Mouse (Mus musculus): ENCODE results near the gene Comt. TPM values are rescaled to one million over a fixed set of nuclear protein-coding genes. Genes with fewer than 3 reads are reported as not detected.

The Comt gene
- total and polyA plus RNA-seq, 2 experiments from 2014 or later: 74.6 to 95.0 TPM

GRCm38 (mm10) chr16:18388583-18389435, 37.8 kb downstream of the Comt start:
- TF ChIP-seq CTCF (IDR thresholded peaks at IDR 0.05): no peak
- ATAC-seq (ENCODE audit: low FRiP score) (no peak), DNase-seq (ENCODE audit: low spot score) (no peak)
- Histone ChIP-seq H3K4me1 (ENCODE audit: insufficient read depth, low read length) (peaks cover 6% of the 10 kb centered on the region), H3K9ac (replicated peaks; ENCODE audit: low read length, poor library complexity, severe bottlenecking) (no peak overlapping the region), H3K27me3 (ENCODE audit: insufficient read depth, low read length) (no peaks in the 10 kb centered on the region), H3K36me3 (ENCODE audit: insufficient read depth, low read length) (peaks cover 5% of the 10 kb centered on the region; the same call in 1 of the 2 replicates), H3K9me3 (ENCODE audit: low read length) (no peaks in the 10 kb centered on the region), H3K27ac (ENCODE audit: low read depth, low read length) (peak overlapping the region; percentile 47; the same call in 1 of the 2 replicates), H3K4me3 (ENCODE audit: low read depth, low read length) (no peak overlapping the region), H3K4me2 (ENCODE audit: low read depth, low read length, poor library complexity, severe bottlenecking) (no peak overlapping the region)
- 73% methylated on average over 14 of the region's 14 CpGs for WGBS

- H3K4me2 ChIP-seq (ENCODE audit: low read depth, low read length, poor library complexity, severe bottlenecking): no peak overlapping the region
- ATAC-seq (ENCODE audit: low FRiP score) (no peak), DNase-seq (ENCODE audit: low spot score) (no peak)
- no peaks in the 10 kb centered on the region for H3K9me3 ChIP-seq (ENCODE audit: low read length)
- peak overlapping the region; percentile 47 for H3K27ac ChIP-seq (ENCODE audit: low read depth, low read length)
- no peak for TF ChIP-seq CTCF (IDR thresholded peaks at IDR 0.05)
- H3K27me3 ChIP-seq (ENCODE audit: insufficient read depth, low read length): no peaks in the 10 kb centered on the region
- WGBS: 33% methylated on average over 5 of the region's 7 CpGs
- no peaks in the 10 kb centered on the region for H3K4me1 ChIP-seq (ENCODE audit: insufficient read depth, low read length)
- no peak overlapping the region for H3K9ac ChIP-seq (replicated peaks; ENCODE audit: low read length, poor library complexity, severe bottlenecking)
- H3K36me3 ChIP-seq (ENCODE audit: insufficient read depth, low read length): peaks cover 5% of the 10 kb centered on the region; the same call in 1 of the 2 replicates
- no peak overlapping the region for H3K4me3 ChIP-seq (ENCODE audit: low read depth, low read length)
Measured at GRCm38 (mm10) chr16:18387704-18388582, 38.7 kb downstream of the Comt start.

GRCm38 (mm10) chr16:18386972-18387371, 39.7 kb downstream of the Comt start:
- H3K36me3 ChIP-seq (ENCODE audit: insufficient read depth, low read length): peaks cover 5% of the 10 kb centered on the region; the same call in 1 of the 2 replicates
- TF ChIP-seq CTCF (IDR thresholded peaks at IDR 0.05): no peak
- no peak for ATAC-seq (ENCODE audit: low FRiP score)
- H3K27me3 ChIP-seq (ENCODE audit: insufficient read depth, low read length): no peaks in the 10 kb centered on the region
- H3K4me1 ChIP-seq (ENCODE audit: insufficient read depth, low read length): no peaks in the 10 kb centered on the region
- no peak overlapping the region for H3K9ac ChIP-seq (replicated peaks; ENCODE audit: low read length, poor library complexity, severe bottlenecking)
- no peak for DNase-seq (ENCODE audit: low spot score)
- 60% methylated on average over 3 of the region's 3 CpGs for WGBS
- no peaks in the 10 kb centered on the region for H3K9me3 ChIP-seq (ENCODE audit: low read length)
- no peak overlapping the region for H3K4me2 ChIP-seq (ENCODE audit: low read depth, low read length, poor library complexity, severe bottlenecking)
- H3K4me3 ChIP-seq (ENCODE audit: low read depth, low read length): no peak overlapping the region
- no peak overlapping the region for H3K27ac ChIP-seq (ENCODE audit: low read depth, low read length)

GRCm38 (mm10) chr16:18386451-18386850, 40.2 kb downstream of the Comt start:
- WGBS: 73% methylated on average over 7 of the region's 7 CpGs
- Histone ChIP-seq H3K36me3 (ENCODE audit: insufficient read depth, low read length) (peaks cover 5% of the 10 kb centered on the region; the same call in 1 of the 2 replicates), H3K4me2 (ENCODE audit: low read depth, low read length, poor library complexity, severe bottlenecking) (no peak overlapping the region), H3K9ac (replicated peaks; ENCODE audit: low read length, poor library complexity, severe bottlenecking) (no peak overlapping the region), H3K4me1 (ENCODE audit: insufficient read depth, low read length) (no peaks in the 10 kb centered on the region), H3K4me3 (ENCODE audit: low read depth, low read length) (no peak overlapping the region), H3K27ac (ENCODE audit: low read depth, low read length) (no peak overlapping the region), H3K27me3 (ENCODE audit: insufficient read depth, low read length) (no peaks in the 10 kb centered on the region), H3K9me3 (ENCODE audit: low read length) (no peaks in the 10 kb centered on the region)
- peak; percentile 69 for DNase-seq (ENCODE audit: low spot score)
- no peak for TF ChIP-seq CTCF (IDR thresholded peaks at IDR 0.05)
- no peak for ATAC-seq (ENCODE audit: low FRiP score)

GRCm38 (mm10) chr16:18385411-18385810, 41.2 kb downstream of the Comt start:
- 63% methylated on average over 5 of the region's 5 CpGs for WGBS
- Histone ChIP-seq H3K27me3 (ENCODE audit: insufficient read depth, low read length) (no peaks in the 10 kb centered on the region), H3K27ac (ENCODE audit: low read depth, low read length) (no peak overlapping the region), H3K9me3 (ENCODE audit: low read length) (no peaks in the 10 kb centered on the region), H3K9ac (replicated peaks; ENCODE audit: low read length, poor library complexity, severe bottlenecking) (no peak overlapping the region), H3K4me1 (ENCODE audit: insufficient read depth, low read length) (0 out of 2 replicates have a peak, but pooled peaks cover 4% of the 10 kb centered on the region), H3K36me3 (ENCODE audit: insufficient read depth, low read length) (no peaks in the 10 kb centered on the region; the same call in 1 of the 2 replicates), H3K4me2 (ENCODE audit: low read depth, low read length, poor library complexity, severe bottlenecking) (no peak overlapping the region), H3K4me3 (ENCODE audit: low read depth, low read length) (no peak overlapping the region)
- ATAC-seq (ENCODE audit: low FRiP score): no peak
- DNase-seq (ENCODE audit: low spot score): no peak
- TF ChIP-seq CTCF (IDR thresholded peaks at IDR 0.05): no peak

Data from midbrain, postnatal 0 days (tissue).